Mouse (Mus musculus): ENCODE measurements at regions not wholly inside any gene's neighbourhood (a gene's known extent, or its start where the extent isn't known, plus 50 kb on each side); places are given as distances from the start of the nearest gene placed in this dataset.

- CTCF ChIA-PET, result no interaction called here
These were observed 160.8 kb upstream of the Pitx2 start for GRCm38 (mm10) chr3:129038877-129039276.

GRCm38 (mm10) chr3:129044834-129045233 lies 154.8 kb upstream of the Pitx2 start:
- CTCF ChIA-PET, result no interaction called here

GRCm38 (mm10) chr3:129049899-129050597 lies 149.6 kb upstream of the Pitx2 start:
- CTCF ChIA-PET, result no interaction called here

- CTCF ChIA-PET, result no interaction called here
These were observed 134.0 kb upstream of the Pitx2 start for GRCm38 (mm10) chr3:129065457-129066364.

- CTCF ChIA-PET, result no interaction called here
These were observed 130.0 kb upstream of the Pitx2 start for GRCm38 (mm10) chr3:129069676-129070075.

- CTCF ChIA-PET, result no interaction called here
These were observed 129.2 kb upstream of the Pitx2 start for GRCm38 (mm10) chr3:129070521-129070933.

- CTCF ChIA-PET, result no interaction called here
These were observed 128.7 kb upstream of the Pitx2 start for GRCm38 (mm10) chr3:129071002-129071401.

- CTCF ChIA-PET, result no interaction called here
These were observed 123.3 kb upstream of the Pitx2 start for GRCm38 (mm10) chr3:129076396-129076795.

GRCm38 (mm10) chr3:129103786-129104440 lies 95.8 kb upstream of the Pitx2 start:
- CTCF ChIA-PET, result interaction anchor here (0.6 kb wide), 1 partner anchor 171 kb away, joined by 4 read pairs; no protein-coding TSS in a partner anchor

GRCm38 (mm10) chr3:129104811-129105210 lies 94.9 kb upstream of the Pitx2 start:
- CTCF ChIA-PET, result interaction anchor here (0.6 kb wide), 1 partner anchor 171 kb away, joined by 4 read pairs; no protein-coding TSS in a partner anchor

- CTCF ChIA-PET, result no interaction called here
These were observed 93.5 kb upstream of the Pitx2 start for GRCm38 (mm10) chr3:129106174-129106573.

- CTCF ChIA-PET, result no interaction called here
These were observed 69.2 kb upstream of the Pitx2 start for GRCm38 (mm10) chr3:129130521-129130920.

- CTCF ChIA-PET, result no interaction called here
These were observed 68.5 kb upstream of the Pitx2 start for GRCm38 (mm10) chr3:129131140-129131539.

GRCm38 (mm10) chr3:129131877-129132433 lies 67.7 kb upstream of the Pitx2 start:
- CTCF ChIA-PET, result no interaction called here

Data from spleen, embryonic (tissue).